Mouse (Mus musculus) left cerebral cortex, adult 18-20 months (tissue): ENCODE measurements at regions not wholly inside any gene's neighbourhood (a gene's known extent, or its start where the extent isn't known, plus 50 kb on each side); places are given as distances from the start of the nearest gene placed in this dataset.

Experiments used
- DNase-seq, 2 experiments: peaks; one replicate each; pipeline ENCODE4 v3.0.0; 2021 to 2022; ENCODE audit warnings: low spot score in 2 of 2, mixed read lengths in 1 of 2

DNA sequence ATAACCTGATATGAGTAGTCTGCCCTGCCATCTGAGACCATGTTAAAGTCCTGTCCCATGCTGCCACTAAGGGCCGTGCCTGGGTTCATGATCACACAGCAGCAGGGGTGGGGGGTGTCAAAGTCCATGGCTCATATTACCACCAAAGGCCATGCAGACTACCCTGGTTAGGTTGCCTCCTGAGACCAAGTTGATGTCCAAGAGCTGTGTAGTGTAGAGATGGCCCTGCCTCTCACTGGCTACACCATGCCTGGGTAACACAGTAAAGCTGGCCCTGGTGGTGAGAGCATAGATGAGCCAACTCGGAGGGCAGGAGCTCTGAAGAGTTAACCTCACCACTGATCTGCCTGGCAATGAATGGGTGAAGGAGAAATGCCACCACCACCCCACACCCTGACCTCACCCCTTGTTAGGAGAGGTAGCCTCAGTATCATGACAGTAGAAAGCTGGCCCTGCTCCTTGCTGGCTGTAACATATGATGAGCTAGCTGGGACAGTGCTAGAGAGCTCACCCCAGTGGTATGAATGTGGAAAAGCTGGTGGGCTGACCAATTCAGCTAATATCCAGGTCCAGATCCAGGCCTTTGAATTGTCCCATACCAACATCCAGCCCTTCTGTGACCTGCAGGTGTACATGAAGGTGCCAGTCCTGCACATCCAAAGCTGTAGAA is 258.8 kb downstream of the Lrrn1 start:
- no peak for DNase-seq

DNA sequence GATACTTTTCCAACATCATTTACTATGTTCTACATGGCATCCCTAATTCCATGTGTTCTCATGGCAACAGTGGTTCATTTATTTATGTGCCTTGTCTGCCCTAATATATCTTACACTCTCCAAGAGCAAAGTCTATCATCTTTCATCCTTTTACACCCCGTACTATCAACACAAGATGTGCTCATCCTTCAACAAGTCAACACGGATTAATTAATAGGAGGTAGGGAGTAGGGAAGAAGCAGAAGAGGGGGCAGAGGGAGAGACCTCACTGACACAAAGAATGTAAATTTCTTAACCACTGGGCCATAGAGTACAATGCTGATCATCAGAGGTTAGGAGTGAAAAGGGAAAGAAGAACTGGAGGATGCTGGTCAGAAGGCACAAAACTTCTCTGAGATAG is 267.0 kb upstream of the Setmar start:
- no peak for DNase-seq

- DNase-seq = no peak
Measured at GRCm38 (mm10) chr6:107803056-107803455, 261.8 kb upstream of the Setmar start.
